In genomic region chr1:184846092-184846750, GRCm38 (mm10) we compare ENCODE assay signal across 8 mouse cellular contexts. TPM values are rescaled to one million over a fixed set of nuclear protein-coding genes. Genes with fewer than 3 reads are reported as not detected.
DNase-seq lines count a peak whose midpoint lies in the region; ATAC-seq and TF ChIP-seq lines count a peak whose summit lies in the region.

Gene Marc2 (minus strand): TSS chr1:184846451.

- 4% methylated on average over 18 of the region's 18 CpGs for WGBS in lung, embryonic 16.5 days
- 4% methylated on average over 18 of the region's 18 CpGs for whole genome bisulfite sequencing in hindbrain, embryonic 16.5 days
- 5% methylated on average over 18 of the region's 18 CpGs for WGBS in limb, embryonic 12.5 days
- 4% methylated on average over 18 of the region's 18 CpGs for WGBS in neural tube, embryonic 13.5 days

- peak within 1 kb of the TSS; percentile 67 for H3K4me2 ChIP-seq in lung, embryonic 16.5 days (ENCODE audit: low read depth, low read length)
- H3K4me2 ChIP-seq in hindbrain, embryonic 16.5 days (ENCODE audit: low read length): peak within 1 kb of the TSS; percentile 88
- H3K4me2 ChIP-seq in limb, embryonic 12.5 days: peak within 1 kb of the TSS; percentile 78
- peak within 1 kb of the TSS; percentile 82 for H3K4me2 ChIP-seq in neural tube, embryonic 13.5 days

- TF ChIP-seq CTCF in gastrocnemius, adult 2 months (IDR thresholded peaks at IDR 0.05): no peak

- no peaks in the 10 kb centered on the region for H3K9me3 ChIP-seq in lung, embryonic 16.5 days (ENCODE audit: control insufficient read depth, low read length)
- H3K9me3 ChIP-seq in hindbrain, embryonic 16.5 days (ENCODE audit: control insufficient read depth, low read length): no peaks in the 10 kb centered on the region
- no peaks in the 10 kb centered on the region for H3K9me3 ChIP-seq in limb, embryonic 12.5 days
- H3K9me3 ChIP-seq in neural tube, embryonic 13.5 days: no peaks in the 10 kb centered on the region

- peaks cover 15% of the 10 kb centered on the region for H3K4me1 ChIP-seq in lung, embryonic 16.5 days (replicated peaks; ENCODE audit: control insufficient read depth, insufficient read depth, low read length)
- peaks cover 13% of the 10 kb centered on the region for H3K4me1 ChIP-seq in hindbrain, embryonic 16.5 days (ENCODE audit: control insufficient read depth, insufficient read depth, low read depth, low read length)
- peaks cover 17% of the 10 kb centered on the region for H3K4me1 ChIP-seq in limb, embryonic 12.5 days (replicated peaks)
- H3K4me1 ChIP-seq in neural tube, embryonic 13.5 days (replicated peaks): peaks cover 40% of the 10 kb centered on the region

- no peak for DNase-seq in lung, postnatal 4 days
- DNase-seq in adrenal gland, postnatal 36 days: no peak
- peak; percentile 53 for DNase-seq in gastrocnemius, adult 2 months
- DNase-seq in frontal cortex, postnatal 10 days (ENCODE audit: low spot score in 2 of 2): no peak

- H3K4me3 ChIP-seq in lung, embryonic 16.5 days (ENCODE audit: low read length): peak within 1 kb of the TSS; percentile 93
- peak within 1 kb of the TSS; percentile 80 for H3K4me3 ChIP-seq in gastrocnemius, adult 2 months
- H3K4me3 ChIP-seq in hindbrain, embryonic 16.5 days (ENCODE audit: low read length): peak within 1 kb of the TSS; percentile 84
- peak within 1 kb of the TSS; percentile 85 for H3K4me3 ChIP-seq in limb, embryonic 12.5 days (replicated peaks)
- peak within 1 kb of the TSS; percentile 90 for H3K4me3 ChIP-seq in neural tube, embryonic 13.5 days

- H3K27ac ChIP-seq in lung, embryonic 16.5 days (ENCODE audit: low read length): peak within 1 kb of the TSS; percentile 91
- peak within 1 kb of the TSS; percentile 98 for H3K27ac ChIP-seq in gastrocnemius, adult 2 months
- peak within 1 kb of the TSS; percentile 76 for H3K27ac ChIP-seq in hindbrain, embryonic 16.5 days (ENCODE audit: low read depth, low read length)
- peak within 1 kb of the TSS; percentile 89 for H3K27ac ChIP-seq in limb, embryonic 12.5 days
- H3K27ac ChIP-seq in neural tube, embryonic 13.5 days (replicated peaks): peak within 1 kb of the TSS; percentile 56

- ATAC-seq in lung, embryonic 16.5 days (ENCODE audit: low read depth): peak; percentile 36
- ATAC-seq in hindbrain, embryonic 16.5 days: no peak; the same call in 1 of the 2 replicates
- no peak; the same call in 1 of the 2 replicates for ATAC-seq in limb, embryonic 12.5 days (ENCODE audit: insufficient number of reproducible peaks, insufficient read depth, low FRiP score, low TSS enrichment, low read depth)
- ATAC-seq in neural tube, embryonic 13.5 days (ENCODE audit: low read depth): peak; percentile 10; the same call in 1 of the 2 replicates

- H3K36me3 ChIP-seq in lung, embryonic 16.5 days (ENCODE audit: control insufficient read depth, insufficient read depth, low read length): no peaks in the 10 kb centered on the region
- H3K36me3 ChIP-seq in hindbrain, embryonic 16.5 days (ENCODE audit: control insufficient read depth, insufficient read depth, low read length): no peaks in the 10 kb centered on the region
- H3K36me3 ChIP-seq in limb, embryonic 12.5 days: peaks cover under 1% of the 10 kb centered on the region; the same call in 1 of the 2 replicates
- no peaks in the 10 kb centered on the region for H3K36me3 ChIP-seq in neural tube, embryonic 13.5 days

- intact Hi-C loops in gastrocnemius, adult 2 months (cut with DNase I): no loop called here

- H3K9ac ChIP-seq in lung, embryonic 16.5 days (ENCODE audit: low read length): peak within 1 kb of the TSS; percentile 94
- peak within 1 kb of the TSS; percentile 94 for H3K9ac ChIP-seq in hindbrain, embryonic 16.5 days (ENCODE audit: low read depth, low read length)
- peak within 1 kb of the TSS; percentile 82 for H3K9ac ChIP-seq in limb, embryonic 12.5 days (replicated peaks)
- peak within 1 kb of the TSS; percentile 87 for H3K9ac ChIP-seq in neural tube, embryonic 13.5 days

- peaks cover 2% of the 10 kb centered on the region; the same call in 1 of the 2 replicates for H3K27me3 ChIP-seq in lung, embryonic 16.5 days (ENCODE audit: control insufficient read depth, insufficient read depth, low read depth, low read length)
- H3K27me3 ChIP-seq in hindbrain, embryonic 16.5 days (replicated peaks; ENCODE audit: control insufficient read depth, insufficient read depth, low read length): no peaks in the 10 kb centered on the region
- peaks cover 36% of the 10 kb centered on the region for H3K27me3 ChIP-seq in limb, embryonic 12.5 days
- H3K27me3 ChIP-seq in neural tube, embryonic 13.5 days: peaks cover 53% of the 10 kb centered on the region

RNA-seq across cellular contexts. Expression of gene Marc2, which starts in this region (rescaled TPM):
- 154 and 166 TPM in 2 replicates for polyA plus RNA-seq in lung, embryonic 16.5 days (2015; fragmentation: Nextera tagmentation; extraction: Ambion mirVana)
- total RNA-seq in adrenal gland, postnatal 36 days (2021): 100 to 1,000 TPM; 380 to 404 TPM
- 100 to 1,000 TPM; 126 to 170 TPM for total RNA-seq in gastrocnemius, adult 2 months (2021)
- polyA plus RNA-seq in hindbrain, embryonic 16.5 days (2015; fragmentation: Nextera tagmentation; extraction: Ambion mirVana): 121 and 129 TPM in 2 replicates
- polyA plus RNA-seq in limb, embryonic 12.5 days (2016; fragmentation: Nextera tagmentation; extraction: Ambion mirVana): 124 and 136 TPM in 2 replicates
- 116 and 124 TPM in 2 replicates for polyA plus RNA-seq in neural tube, embryonic 13.5 days (2015; fragmentation: Nextera tagmentation; extraction: Ambion mirVana)

Comparison
In these comparisons a context has a peak if more than half of its experiments do, and no peak if none do; other contexts are left out.
1. ATAC-seq: peak in lung, embryonic 16.5 days (single experiment) and neural tube, embryonic 13.5 days (single experiment); none in hindbrain, embryonic 16.5 days (single experiment) and limb, embryonic 12.5 days (single experiment).
2. Peak in every context shown above with its lines, with median percentiles within 50 percentile points of each other: H3K27ac ChIP-seq, H3K4me2 ChIP-seq, H3K4me3 ChIP-seq and H3K9ac ChIP-seq.